Mouse (Mus musculus): ENCODE results near the gene Nav1. TPM values are rescaled to one million over a fixed set of nuclear protein-coding genes. Genes with fewer than 3 reads are reported as not detected.

Nav1 gene
- total and polyA plus RNA-seq, 2 experiments from 2014 or later, result 46.5 to 99.1 TPM

DNA sequence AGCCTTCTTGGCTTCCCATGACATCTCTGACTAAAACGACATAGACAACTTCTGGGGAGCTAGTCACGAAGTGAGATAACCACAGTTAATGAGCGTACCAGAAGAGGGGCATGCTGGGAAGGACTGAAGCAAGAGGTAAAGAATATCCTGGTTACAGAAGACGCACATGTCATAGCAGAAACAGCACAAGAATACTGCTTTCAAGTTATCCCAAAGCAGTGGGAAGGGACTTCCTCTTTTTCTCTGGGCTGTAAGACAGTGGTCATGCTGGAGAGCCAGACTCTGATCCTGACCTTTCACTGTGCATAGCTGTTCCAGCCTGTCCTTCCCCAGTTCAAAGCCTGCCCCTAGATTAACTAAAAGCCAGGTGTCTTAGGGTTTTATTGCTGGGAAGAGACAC is 26.4 kb upstream of the Nav1 start:
- H3K4me1 ChIP-seq (ENCODE audit: insufficient read depth, low read length), result peaks cover 4% of the 10 kb centered on the region; the same call in 1 of the 2 replicates
- ATAC-seq (ENCODE audit: low FRiP score) (no peak), DNase-seq (ENCODE audit: low spot score) (no peak)
- H3K4me3 ChIP-seq (ENCODE audit: low read depth, low read length), result no peak overlapping the region
- H3K36me3 ChIP-seq (ENCODE audit: insufficient read depth, low read length), result no peaks in the 10 kb centered on the region
- TF ChIP-seq CTCF (IDR thresholded peaks at IDR 0.05), result no peak
- no peak overlapping the region for H3K9ac ChIP-seq (replicated peaks; ENCODE audit: low read length, poor library complexity, severe bottlenecking)
- no peaks in the 10 kb centered on the region for H3K9me3 ChIP-seq (ENCODE audit: low read length)
- H3K27me3 ChIP-seq (ENCODE audit: insufficient read depth, low read length), result no peaks in the 10 kb centered on the region
- WGBS, result 79% methylated on average over 4 of the region's 4 CpGs
- no peak overlapping the region for H3K27ac ChIP-seq (ENCODE audit: low read depth, low read length)
- no peak overlapping the region for H3K4me2 ChIP-seq (ENCODE audit: low read depth, low read length, poor library complexity, severe bottlenecking)

DNA sequence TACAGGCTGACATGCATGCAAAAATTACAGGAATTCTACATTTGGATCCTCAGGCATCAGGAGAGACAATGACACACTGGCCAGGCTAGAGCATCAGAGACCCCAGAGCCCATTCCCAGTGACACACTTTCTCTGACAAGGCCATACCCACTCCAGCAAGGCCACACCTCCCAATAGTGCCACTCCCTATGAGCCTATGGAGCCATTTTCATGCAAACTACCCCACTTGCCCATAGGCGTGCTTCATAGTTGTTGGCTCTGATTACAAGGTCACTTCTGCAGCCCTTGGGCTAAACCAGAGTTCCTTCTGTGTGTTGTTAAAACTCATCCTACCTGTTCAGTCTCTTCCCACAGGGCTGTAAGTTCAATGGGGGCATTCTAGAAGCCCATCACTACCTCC is 25.1 kb upstream of the Nav1 start:
- TF ChIP-seq CTCF (IDR thresholded peaks at IDR 0.05), result no peak
- WGBS, result 76% methylated on average over 1 of the region's 1 CpGs
- Histone ChIP-seq H3K27me3 (ENCODE audit: insufficient read depth, low read length) (no peaks in the 10 kb centered on the region), H3K9me3 (ENCODE audit: low read length) (no peaks in the 10 kb centered on the region), H3K36me3 (ENCODE audit: insufficient read depth, low read length) (no peaks in the 10 kb centered on the region), H3K4me2 (ENCODE audit: low read depth, low read length, poor library complexity, severe bottlenecking) (no peak overlapping the region), H3K9ac (replicated peaks; ENCODE audit: low read length, poor library complexity, severe bottlenecking) (no peak overlapping the region), H3K4me3 (ENCODE audit: low read depth, low read length) (no peak overlapping the region), H3K4me1 (ENCODE audit: insufficient read depth, low read length) (peaks cover 4% of the 10 kb centered on the region; the same call in 1 of the 2 replicates), H3K27ac (ENCODE audit: low read depth, low read length) (no peak overlapping the region)
- DNase-seq (ENCODE audit: low spot score) (no peak), ATAC-seq (ENCODE audit: low FRiP score) (no peak)

DNA sequence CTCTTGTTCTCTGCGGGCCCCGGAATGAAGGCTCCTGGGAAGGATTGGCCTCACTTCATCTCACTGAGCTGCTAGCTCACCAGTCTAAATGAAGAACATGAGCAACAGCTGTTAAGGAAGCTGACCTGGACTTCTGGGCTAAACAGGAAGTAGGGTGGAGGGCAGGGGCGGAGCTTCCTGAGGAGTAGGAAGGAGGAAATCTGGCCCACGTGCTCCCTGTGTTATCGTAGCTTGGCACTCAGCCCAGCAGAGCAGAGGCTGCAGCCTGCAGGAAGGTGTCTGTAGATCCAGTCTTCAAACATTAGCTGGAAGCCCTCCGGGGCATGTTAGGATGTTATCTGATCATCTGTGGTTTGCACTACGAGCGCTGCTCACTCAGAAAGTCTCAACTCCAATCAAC is 24.4 kb upstream of the Nav1 start:
- no peaks in the 10 kb centered on the region for H3K9me3 ChIP-seq (ENCODE audit: low read length)
- H3K4me2 ChIP-seq (ENCODE audit: low read depth, low read length, poor library complexity, severe bottlenecking), result no peak overlapping the region
- ATAC-seq (ENCODE audit: low FRiP score), result no peak; the same call in 1 of the 2 replicates
- H3K27ac ChIP-seq (ENCODE audit: low read depth, low read length), result no peak overlapping the region
- H3K4me3 ChIP-seq (ENCODE audit: low read depth, low read length), result no peak overlapping the region
- no peak for TF ChIP-seq CTCF (IDR thresholded peaks at IDR 0.05)
- WGBS, result 64% methylated on average over 8 of the region's 8 CpGs
- no peaks in the 10 kb centered on the region for H3K36me3 ChIP-seq (ENCODE audit: insufficient read depth, low read length)
- peaks cover 4% of the 10 kb centered on the region; the same call in 1 of the 2 replicates for H3K4me1 ChIP-seq (ENCODE audit: insufficient read depth, low read length)
- peak; percentile 44 for DNase-seq (ENCODE audit: low spot score)
- H3K9ac ChIP-seq (replicated peaks; ENCODE audit: low read length, poor library complexity, severe bottlenecking), result no peak overlapping the region
- H3K27me3 ChIP-seq (ENCODE audit: insufficient read depth, low read length), result no peaks in the 10 kb centered on the region

DNA sequence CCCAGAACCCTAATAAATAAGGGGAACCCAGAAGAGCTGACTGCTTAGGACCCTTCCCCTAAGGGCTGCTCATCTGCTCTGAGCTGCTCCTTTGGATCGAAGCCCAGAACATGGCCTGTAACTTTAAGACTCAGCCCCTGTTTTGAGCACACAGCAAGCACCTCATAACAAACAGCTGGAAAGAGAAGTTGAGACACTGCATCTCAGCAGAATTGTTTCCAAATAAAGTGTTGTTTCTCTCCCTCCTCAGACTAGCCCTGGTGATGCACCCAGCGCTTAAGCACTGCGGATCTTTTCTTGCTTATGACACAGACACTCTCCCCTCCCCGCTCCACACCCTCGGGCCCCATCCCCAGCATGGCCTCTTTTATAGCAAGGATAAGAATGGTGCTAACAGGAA is 22.8 kb upstream of the Nav1 start:
- Histone ChIP-seq H3K36me3 (ENCODE audit: insufficient read depth, low read length) (no peaks in the 10 kb centered on the region), H3K4me2 (ENCODE audit: low read depth, low read length, poor library complexity, severe bottlenecking) (no peak overlapping the region), H3K4me1 (ENCODE audit: insufficient read depth, low read length) (0 out of 2 replicates have a peak, but pooled peaks cover 3% of the 10 kb centered on the region), H3K4me3 (ENCODE audit: low read depth, low read length) (no peak overlapping the region), H3K27me3 (ENCODE audit: insufficient read depth, low read length) (no peaks in the 10 kb centered on the region), H3K9me3 (ENCODE audit: low read length) (no peaks in the 10 kb centered on the region), H3K27ac (ENCODE audit: low read depth, low read length) (no peak overlapping the region), H3K9ac (replicated peaks; ENCODE audit: low read length, poor library complexity, severe bottlenecking) (no peak overlapping the region)
- TF ChIP-seq CTCF (IDR thresholded peaks at IDR 0.05), result no peak
- DNase-seq (ENCODE audit: low spot score), result no peak
- 74% methylated on average over 5 of the region's 5 CpGs for WGBS
- ATAC-seq (ENCODE audit: low FRiP score), result no peak

DNA sequence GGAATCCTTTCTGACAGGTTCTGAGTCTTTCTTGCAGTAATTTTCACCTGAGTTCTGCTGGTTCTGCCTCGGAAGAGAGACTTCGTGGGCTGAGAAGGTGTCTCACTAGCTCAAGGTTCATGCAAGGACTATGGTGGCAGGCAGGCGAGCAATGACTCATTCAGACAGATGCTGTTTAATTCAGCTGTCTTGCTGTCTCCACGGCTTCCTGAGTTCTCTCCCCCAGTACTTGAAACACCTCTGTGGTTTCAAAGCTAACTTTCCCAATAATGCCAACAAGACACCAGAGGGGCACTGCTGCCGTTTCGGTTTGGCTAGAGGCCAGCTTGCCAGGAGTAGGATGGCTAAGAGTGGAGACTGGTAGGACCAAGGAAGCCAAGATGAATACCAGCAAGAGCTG is 19.1 kb upstream of the Nav1 start:
- WGBS, result 80% methylated on average over 6 of the region's 6 CpGs
- DNase-seq (ENCODE audit: low spot score) (no peak), ATAC-seq (ENCODE audit: low FRiP score) (no peak)
- Histone ChIP-seq H3K9me3 (ENCODE audit: low read length) (no peaks in the 10 kb centered on the region), H3K27ac (ENCODE audit: low read depth, low read length) (no peak overlapping the region), H3K4me3 (ENCODE audit: low read depth, low read length) (no peak overlapping the region), H3K36me3 (ENCODE audit: insufficient read depth, low read length) (no peaks in the 10 kb centered on the region), H3K9ac (replicated peaks; ENCODE audit: low read length, poor library complexity, severe bottlenecking) (no peak overlapping the region), H3K27me3 (ENCODE audit: insufficient read depth, low read length) (no peaks in the 10 kb centered on the region), H3K4me2 (ENCODE audit: low read depth, low read length, poor library complexity, severe bottlenecking) (no peak overlapping the region), H3K4me1 (ENCODE audit: insufficient read depth, low read length) (no peaks in the 10 kb centered on the region)
- no peak for TF ChIP-seq CTCF (IDR thresholded peaks at IDR 0.05)

DNA sequence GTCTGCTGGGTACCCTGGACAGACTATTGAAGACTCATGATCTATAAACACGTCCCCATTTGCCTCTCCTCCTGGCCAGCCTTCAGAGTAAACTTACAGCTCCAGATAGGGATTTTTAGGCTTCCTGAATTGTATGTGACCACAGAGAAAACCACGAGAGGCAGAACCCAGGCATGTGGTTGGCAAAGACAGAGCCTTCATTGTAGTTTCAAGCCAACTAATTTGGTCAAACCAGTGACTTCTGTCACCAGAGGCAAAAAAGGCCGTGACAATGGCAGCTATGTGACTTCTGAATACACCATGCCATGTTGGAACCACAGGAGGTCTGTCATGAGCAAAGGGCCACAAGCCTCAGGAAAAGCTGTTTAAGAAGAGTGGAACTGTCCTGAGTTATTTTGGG is 18.6 kb upstream of the Nav1 start:
- no peaks in the 10 kb centered on the region for H3K36me3 ChIP-seq (ENCODE audit: insufficient read depth, low read length)
- WGBS, result 67% methylated on average over 3 of the region's 3 CpGs
- H3K4me3 ChIP-seq (ENCODE audit: low read depth, low read length), result no peak overlapping the region
- H3K9me3 ChIP-seq (ENCODE audit: low read length), result no peaks in the 10 kb centered on the region
- DNase-seq (ENCODE audit: low spot score) (no peak), ATAC-seq (ENCODE audit: low FRiP score) (no peak)
- no peaks in the 10 kb centered on the region for H3K4me1 ChIP-seq (ENCODE audit: insufficient read depth, low read length)
- no peak for TF ChIP-seq CTCF (IDR thresholded peaks at IDR 0.05)
- H3K9ac ChIP-seq (replicated peaks; ENCODE audit: low read length, poor library complexity, severe bottlenecking), result no peak overlapping the region
- no peaks in the 10 kb centered on the region for H3K27me3 ChIP-seq (ENCODE audit: insufficient read depth, low read length)
- no peak overlapping the region for H3K4me2 ChIP-seq (ENCODE audit: low read depth, low read length, poor library complexity, severe bottlenecking)
- peak overlapping the region; percentile 13; the same call in 1 of the 2 replicates for H3K27ac ChIP-seq (ENCODE audit: low read depth, low read length)

Data from midbrain, postnatal 0 days (tissue).